Mouse (Mus musculus) cerebral cortex, adult 2 months (tissue): ENCODE data around the gene Gm8677.

ENCODE experiments used
- WGBS: fragments of 180-500 bp; shearing (Covaris S2); methylation state at CpG from one replicate; pipeline ENCODE4 v1.1.7; 2018; 5-methylcytosine and 5-hydroxymethylcytosine counted together

Gene Gm8677

DNA sequence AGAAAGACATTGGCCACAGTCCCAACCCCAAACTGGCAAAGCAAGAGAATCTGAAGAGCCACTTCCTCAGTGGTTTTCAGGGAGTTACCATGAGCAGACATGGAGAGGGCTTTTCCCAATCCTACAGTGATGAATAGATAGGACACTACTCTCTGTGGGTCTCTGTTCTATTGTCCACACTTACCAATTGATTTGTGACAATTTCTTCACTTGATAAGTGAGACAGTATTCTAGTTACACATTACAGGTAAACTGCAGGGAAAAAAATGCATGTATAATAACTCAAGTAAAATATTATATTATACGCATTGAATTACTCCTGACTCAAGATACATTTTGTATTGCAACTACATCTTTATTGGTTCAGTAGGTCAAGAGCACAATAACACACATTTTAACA lies at the start of gene Gm8677:
Gm8677 (minus strand) TSS at position 101 of the 400 bp plus-strand sequence.
- WGBS: no CpG with 5 or more reads among the region's 1 CpGs

DNA sequence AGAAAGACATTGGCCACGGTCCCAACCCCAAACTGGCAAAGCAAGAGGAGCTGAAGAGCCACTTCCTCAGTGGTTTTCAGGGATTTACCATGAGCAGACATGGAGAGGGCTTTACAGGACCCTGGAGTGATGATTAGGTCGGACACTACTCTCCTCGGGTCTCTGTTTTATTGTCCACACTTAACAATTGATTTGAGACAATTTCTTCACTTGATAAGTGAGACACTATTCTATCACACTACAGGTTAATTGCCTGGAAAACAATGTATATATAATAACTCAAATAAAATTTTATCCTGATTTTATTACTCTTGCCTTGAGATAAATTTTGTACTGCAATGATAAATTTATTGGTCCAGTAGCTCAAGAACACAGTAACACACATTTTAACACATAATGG lies 30.6 kb upstream of the Gm8677 start, which contains the start of gene Gm4201:
Gm4201 (minus strand) TSS at position 101 of the 400 bp plus-strand sequence.
- no CpG with 5 or more reads among the region's 3 CpGs for WGBS

DNA sequence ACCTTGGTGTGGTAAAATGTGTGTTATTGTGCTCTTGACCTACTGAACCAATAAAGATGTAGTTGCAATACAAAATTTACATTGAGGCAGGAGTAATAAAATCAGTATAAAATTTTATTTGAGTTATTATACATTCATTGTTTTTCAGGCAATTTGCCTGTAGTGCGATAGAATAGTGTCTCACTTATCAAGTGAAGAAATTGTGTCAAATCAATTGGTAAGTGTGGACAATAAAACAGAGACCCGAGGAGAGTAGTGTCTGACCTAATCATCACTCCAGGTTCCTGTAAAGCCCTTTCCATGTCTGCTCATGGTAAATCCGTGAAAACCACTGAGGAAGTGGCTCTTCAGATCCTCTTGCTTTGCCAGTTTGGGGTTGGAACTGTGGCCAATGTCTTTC lies 12.0 kb downstream of the Gm8677 start, which contains the start of gene Vmn1r152:
Vmn1r152 (plus strand) TSS at position 301 of the 400 bp plus-strand sequence.
- WGBS: no CpG with 5 or more reads among the region's 3 CpGs

DNA sequence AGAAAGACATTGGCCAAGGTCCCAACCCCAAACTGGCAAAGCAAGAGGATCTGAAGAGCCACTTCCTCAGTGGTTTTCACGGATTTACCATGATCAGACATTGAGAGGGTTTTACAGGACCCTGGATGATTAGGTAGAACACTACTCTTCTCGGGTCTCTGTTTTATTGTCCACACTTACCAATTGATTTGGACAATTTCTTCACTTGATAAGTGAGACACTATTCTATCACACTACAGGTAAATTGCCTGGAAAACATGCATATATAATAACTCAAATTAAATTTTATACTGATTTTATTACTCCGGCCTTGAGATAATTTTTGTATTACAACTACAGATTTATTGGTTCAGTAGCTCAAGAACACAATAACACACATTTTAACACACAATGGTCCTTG lies 35.1 kb downstream of the Gm8677 start, which contains the start of gene Vmn1r151:
Vmn1r151 (minus strand) TSS at position 101 of the 400 bp plus-strand sequence.
- WGBS: 52% methylated on average over 2 of the region's 3 CpGs
